Mouse (Mus musculus): ENCODE measurements around the gene Senp6.
"Not testable (repeated sequence)": the region's sequence is repeated elsewhere in the genome, so short reads cannot be mapped to it uniquely, and the experiment has no call there.

Gene Senp6

DNA sequence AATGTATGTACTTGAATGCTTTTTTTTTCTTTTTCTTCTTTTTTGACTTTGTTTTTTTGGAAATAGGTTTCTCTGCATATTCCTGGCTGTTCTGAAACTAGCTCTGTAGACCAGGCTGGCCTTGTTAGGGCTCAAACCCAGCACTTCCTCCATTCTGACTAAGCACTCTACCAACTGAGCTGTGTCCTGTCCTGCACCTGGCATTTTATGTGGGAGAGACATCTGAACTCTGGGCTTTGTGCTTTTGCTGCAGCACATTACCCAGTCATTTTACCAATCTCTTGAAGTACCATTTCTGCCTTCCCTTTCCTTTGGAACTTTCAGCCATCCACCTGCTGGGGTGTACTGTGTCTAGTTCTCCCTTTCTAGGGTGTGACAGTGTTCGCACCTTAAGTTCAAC, 7.4 kb downstream of the Senp6 start:
- ATAC-seq (ENCODE audit: insufficient number of reproducible peaks, low FRiP score, low TSS enrichment): no peak

DNA sequence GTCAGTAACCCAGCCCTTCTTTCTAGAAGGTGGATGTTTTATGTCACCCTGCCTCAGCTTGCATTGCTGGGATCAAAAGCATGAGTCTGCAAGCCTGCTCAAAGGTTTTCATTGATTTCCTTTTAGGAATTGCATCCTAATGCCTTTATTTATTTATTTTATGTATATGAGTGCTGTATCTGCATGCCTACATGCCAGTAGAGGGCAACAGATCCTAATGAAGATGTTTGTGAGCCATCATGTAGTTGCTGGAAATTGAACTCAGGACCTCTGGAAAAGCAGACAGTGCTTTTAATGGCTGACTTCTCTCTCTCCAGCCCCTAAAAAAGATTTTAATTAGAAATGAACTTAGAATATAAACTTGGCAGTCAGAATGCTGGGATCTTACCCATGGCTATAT, 8.2 kb downstream of the Senp6 start:
- no peak for ATAC-seq (ENCODE audit: insufficient number of reproducible peaks, low FRiP score, low TSS enrichment)

DNA sequence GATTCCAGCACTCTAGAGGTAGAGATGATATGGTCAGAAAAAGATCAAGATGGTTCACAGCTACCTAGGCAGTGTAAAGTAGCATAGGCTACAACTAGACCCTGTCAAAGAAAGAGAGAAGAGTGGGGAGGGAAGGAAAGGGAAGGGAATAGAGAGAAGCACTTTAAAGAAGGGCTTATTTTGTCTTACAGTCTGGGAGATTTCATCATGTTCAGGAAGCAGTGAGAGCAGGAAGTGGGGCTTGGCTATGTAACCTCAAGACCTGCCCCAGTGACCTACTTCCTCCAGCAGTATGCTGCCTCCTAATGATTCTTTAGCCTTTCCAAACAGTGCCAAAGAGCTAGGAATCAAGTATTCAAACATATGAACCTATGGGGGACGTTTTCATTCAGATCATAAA, 14.2 kb downstream of the Senp6 start:
- no peak for ATAC-seq (ENCODE audit: insufficient number of reproducible peaks, low FRiP score, low TSS enrichment)

DNA sequence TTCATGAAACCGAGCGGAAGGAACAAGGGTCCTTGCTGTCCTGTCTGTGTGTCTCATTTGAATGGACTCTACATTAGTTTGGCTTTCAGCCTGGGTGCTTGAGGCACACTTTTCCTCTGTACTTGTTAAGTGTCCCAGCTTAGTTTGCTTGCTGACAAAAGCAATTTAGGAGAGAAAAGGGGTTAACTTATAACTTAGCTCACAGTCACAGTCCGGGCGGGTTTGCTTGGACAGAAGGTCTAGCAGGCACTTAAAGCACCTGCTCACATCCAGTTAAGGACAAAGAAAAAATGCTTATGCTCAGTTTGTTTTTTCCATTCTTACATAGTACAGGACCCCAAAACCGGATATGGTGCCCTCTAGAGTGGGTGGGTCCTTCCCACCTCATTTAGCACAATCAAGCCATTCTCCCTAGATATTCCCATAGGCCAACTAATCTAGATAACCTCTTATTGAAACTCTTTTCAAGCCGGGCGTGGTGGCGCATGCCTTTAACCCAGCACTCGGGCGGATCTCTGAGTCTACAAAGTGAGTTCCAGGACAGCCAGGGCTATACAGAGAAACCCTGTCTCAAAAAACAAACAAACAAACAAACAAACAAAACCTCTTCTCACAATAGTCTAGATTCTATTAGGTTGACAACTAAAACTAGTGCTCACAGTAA, 17.9 kb downstream of the Senp6 start:
- ATAC-seq (ENCODE audit: insufficient number of reproducible peaks, low FRiP score, low TSS enrichment): no peak

DNA sequence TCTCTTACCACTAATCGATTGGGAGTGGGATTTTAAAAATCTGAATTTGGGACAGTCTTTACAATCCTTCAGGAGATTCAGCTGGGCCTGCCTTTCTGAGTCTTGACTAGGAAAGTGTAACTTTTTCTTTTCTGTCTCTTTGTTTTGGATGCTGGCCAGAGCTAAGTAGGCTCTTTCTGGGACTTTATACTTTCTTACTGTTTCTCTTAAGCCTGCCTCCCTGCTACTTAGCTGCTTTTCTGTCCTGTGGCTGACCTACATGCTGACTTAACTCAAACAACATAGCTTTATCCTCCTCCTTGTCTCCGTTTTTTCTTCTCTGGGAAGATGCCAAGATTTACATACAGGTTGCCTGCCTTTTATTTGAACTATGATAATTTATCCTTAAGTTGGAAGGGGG, 19.0 kb downstream of the Senp6 start:
- ATAC-seq (ENCODE audit: insufficient number of reproducible peaks, low FRiP score, low TSS enrichment): no peak

DNA sequence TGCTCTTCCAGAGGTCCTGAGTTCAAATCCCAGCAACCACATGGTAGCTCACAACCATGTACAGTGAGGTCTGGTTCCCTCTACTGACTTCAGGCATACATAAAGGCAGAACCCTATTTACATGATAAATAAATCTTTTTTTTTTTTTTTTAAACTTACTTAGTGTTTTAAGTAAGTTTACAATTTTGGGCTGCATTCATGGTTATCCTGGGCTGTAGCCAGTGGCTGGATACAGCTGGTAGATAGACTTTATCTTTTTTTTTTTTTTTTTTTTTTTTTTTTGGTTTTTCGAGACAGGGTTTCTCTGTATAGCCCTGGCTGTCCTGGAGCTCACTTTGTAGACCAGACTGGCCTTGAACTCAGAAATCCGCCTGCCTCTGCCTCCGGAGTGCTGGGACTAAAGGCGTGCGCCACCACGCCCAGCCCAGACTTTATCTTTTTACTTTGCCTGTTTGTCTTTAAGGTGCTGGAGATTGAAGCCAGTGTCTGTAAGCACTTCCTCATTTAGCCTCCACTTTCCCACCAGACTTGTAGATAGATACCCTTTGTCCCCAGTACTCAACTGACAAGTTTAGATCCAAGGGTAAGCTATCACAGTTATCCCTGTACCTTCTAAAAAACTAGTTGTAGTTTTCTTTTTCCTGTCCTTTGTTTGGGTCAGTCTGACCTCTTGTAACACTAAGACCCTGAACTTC, 19.7 kb downstream of the Senp6 start:
- not testable (repeated sequence) for ATAC-seq (ENCODE audit: insufficient number of reproducible peaks, low FRiP score, low TSS enrichment)

DNA sequence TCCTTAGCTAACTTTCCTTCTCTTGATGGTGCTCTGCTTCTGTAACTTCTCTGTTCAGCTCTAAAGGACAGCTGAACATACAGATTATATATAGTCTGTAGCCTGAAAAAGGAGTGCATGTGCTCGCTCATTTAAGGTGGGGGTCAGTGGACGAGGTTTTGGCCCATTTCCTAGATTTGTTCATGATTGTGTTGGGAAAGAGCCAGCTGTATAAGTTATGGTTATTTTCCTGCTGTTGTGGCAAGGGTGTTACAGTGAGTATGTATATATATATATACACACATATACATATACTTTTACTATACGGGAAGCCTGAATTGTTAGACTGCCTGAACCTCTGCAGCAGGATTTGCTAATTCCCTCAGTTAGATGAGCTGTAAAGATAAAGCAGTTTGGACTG, 22.7 kb downstream of the Senp6 start:
- ATAC-seq (ENCODE audit: insufficient number of reproducible peaks, low FRiP score, low TSS enrichment): no peak

DNA sequence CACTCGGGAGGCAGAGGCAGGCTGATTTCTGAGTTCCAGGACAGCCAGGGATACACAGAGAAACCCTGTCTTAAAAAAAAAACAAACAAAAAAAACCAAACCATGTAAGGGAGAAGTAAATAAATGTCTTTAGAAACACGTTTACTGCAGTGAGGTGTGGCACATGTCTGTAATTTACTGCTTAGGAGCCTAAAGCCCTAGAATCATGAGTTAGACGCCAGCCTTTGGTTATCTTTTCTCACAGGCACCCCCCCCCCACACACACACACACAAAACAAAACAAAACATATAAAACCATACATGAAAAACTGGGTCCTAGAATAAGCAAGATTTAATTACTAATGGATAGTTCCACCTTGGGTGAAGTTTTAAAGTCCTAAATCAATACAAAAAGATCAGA, 29.6 kb downstream of the Senp6 start:
- no peak for ATAC-seq (ENCODE audit: insufficient number of reproducible peaks, low FRiP score, low TSS enrichment)

DNA sequence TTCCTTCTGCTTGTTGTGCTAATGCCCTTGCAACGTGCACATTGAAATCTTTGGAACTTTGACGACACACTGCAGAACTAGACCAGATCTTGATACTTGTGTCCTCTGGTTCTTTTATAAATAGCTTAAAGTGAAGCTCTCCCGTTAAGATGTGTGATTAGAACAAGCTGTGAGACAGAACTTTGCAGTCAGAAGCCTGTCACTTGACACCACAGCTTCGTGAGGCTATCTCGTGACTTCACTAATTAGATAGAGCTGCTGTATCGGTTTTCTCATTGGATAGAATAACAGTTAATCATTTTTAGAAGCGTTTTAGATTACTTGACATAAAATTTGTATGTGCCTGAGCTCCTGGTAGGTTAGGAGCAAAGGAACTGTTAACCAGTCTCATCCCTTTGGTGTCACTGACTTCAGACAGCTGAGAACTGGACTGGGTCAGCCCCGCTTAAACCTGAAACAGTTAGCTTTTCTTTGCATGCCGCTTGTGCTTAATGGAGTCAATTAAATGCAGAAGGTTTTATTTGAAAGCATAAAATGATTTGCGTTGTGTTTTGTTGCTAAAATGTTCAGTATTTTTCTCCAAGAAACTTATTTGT, 79.4 kb downstream of the Senp6 start:
- ATAC-seq (ENCODE audit: insufficient number of reproducible peaks, low FRiP score, low TSS enrichment): no peak

DNA sequence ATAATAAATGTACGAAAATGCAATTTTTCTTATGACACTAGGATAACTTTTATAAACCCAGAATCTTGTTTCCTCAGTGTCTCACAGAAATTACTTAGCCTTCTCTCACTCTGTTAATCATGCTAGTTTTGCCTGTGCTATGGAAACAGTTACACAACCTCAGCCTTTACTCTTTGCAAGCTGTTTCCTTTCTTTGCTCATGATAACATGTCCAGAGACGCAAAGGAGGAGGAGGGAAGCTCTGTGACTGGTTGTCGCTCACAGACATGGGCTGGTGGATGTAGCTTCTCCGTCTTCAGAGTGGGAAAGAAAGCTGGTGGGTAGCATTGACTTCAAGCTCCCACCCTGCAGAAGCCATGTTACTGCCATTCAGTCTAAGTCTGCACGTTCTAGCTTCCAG, 82.9 kb downstream of the Senp6 start:
- no peak for ATAC-seq (ENCODE audit: insufficient number of reproducible peaks, low FRiP score, low TSS enrichment)

DNA sequence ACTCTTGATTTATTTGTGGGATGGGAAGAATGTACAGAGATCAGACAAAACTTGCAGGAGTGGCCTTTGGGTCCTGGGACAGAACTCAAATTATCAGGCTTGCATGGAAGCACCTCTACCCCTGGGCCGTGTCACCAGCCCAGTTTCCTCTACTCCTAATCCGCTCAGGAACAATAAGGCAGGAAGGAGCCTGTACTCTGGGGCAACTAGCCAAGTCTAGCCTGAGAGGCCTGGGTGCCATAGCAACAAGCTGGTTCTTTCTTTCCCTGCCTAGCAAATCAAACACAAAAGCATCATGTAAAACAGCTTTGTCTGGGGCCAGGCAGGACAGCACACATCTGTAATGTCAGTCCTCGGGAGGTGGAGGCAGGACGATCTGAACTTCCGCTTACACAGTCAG, 88.6 kb downstream of the Senp6 start:
- ATAC-seq (ENCODE audit: insufficient number of reproducible peaks, low FRiP score, low TSS enrichment): no peak

DNA sequence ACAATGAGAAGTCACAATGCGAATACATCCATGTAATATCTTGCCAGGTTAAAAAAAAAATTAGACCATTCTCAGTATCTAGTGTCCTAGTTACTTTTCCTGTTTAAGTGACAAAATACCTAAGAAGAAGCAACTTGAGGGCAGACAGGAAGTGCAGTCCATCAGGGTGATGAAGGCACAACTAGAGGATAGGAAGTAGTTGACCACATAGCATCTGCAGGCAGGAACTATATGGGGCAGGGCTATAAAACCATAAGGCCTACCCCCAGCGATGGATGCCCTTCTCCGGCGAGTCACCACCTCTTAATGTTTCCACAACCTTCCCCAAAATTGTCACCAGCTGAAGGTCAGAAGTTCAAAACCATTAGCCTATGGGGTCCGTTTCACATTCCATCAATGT, 90.1 kb downstream of the Senp6 start:
- no peak for ATAC-seq (ENCODE audit: insufficient number of reproducible peaks, low FRiP score, low TSS enrichment)

DNA sequence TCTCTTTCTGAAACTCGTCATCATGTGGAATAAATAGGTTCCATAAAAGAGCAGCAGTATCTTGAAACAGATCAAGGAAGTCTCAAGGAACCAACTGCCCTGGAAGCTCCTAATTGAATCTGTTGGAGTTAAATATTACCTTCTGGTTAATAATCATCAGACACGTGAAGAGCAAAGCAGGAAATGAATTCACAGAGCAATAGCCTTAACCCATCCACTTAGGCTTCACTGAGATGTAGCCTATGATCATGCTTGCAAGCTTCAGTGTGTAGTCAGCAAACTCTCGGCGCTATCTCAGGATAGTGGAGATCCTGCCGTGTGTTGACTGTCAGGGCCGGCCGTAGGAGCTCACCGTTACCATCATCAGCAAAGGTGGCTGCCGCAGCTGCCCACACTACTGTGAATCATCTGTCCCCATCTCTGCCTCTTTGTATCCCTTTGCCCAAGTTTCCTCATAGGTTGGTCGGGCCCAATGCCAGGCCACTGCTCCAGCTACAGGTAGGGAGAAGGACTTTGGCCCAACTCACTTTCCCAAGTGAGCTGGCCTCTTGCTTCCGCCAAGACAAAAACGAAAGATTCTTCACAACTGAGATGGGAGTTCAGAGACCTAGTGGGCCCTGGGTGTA, 91.2 kb downstream of the Senp6 start:
- no peak for ATAC-seq (ENCODE audit: insufficient number of reproducible peaks, low FRiP score, low TSS enrichment)

DNA sequence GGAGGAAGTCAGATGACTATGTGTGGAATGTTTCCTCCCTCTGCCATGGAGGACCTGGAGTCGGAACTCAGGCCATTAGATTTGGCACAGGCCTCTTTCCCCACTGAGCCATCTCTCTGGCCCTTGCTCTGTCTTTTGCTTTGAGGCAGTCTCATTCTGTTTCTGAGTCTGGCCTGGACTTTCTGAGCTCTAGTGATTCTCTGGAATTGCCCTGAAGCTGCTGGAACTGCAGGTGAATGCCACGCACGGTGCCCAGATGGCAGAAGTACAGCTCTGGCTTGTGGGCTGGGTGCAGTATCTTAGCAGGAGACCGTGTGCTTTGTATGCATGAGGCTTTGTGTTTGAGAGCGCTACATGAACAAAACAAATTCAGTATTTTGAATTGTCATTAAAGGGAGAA, 92.2 kb downstream of the Senp6 start:
- ATAC-seq (ENCODE audit: insufficient number of reproducible peaks, low FRiP score, low TSS enrichment): no peak

DNA sequence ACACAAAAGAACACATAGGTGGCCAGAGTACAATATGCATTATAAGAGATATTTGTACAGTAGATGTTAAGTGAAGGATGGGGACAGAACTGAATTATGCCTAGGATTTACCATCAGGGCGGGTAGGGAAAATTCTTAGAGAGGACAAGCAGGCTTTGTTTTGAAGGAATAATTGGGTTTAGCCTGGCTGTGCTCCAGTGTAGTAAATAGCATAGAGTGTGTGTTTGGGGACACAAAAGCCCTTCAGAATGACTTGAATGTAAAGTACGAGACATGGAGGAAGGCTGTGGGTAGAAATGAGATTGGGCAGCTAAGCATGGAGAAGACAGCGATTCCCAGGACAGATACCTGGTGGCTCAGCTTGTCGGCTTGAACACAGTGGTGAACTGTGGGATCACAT, 94.7 kb downstream of the Senp6 start:
- ATAC-seq (ENCODE audit: insufficient number of reproducible peaks, low FRiP score, low TSS enrichment): no peak

DNA sequence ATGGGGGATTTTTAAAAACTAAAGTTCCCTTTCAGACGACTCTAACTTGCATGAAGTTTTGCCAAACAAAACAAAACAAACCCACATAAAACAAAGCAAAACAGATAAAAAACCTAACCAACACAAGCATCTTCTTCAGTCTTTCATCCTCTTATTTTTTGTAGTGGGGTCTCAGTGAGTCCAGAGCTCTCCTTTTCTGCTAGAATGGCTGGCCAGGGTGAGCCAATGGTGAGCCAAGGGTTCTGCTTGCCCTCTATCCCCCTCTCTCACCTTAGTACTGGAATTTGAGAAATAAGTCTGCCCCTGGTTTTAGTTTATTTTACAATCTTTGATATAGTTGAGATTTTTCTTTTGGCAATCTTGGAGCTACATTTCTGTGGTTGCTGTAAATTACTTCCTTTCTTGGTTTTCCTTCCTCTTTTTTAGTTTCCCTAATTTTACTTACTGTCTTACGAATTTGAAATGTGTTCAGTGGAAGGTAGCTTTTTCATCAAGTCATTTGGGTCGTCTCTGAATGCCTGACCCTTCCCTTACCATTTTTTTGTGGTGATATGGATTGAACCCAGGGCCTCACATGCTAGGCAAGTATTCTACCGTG, 96.5 kb downstream of the Senp6 start:
- no peak for ATAC-seq (ENCODE audit: insufficient number of reproducible peaks, low FRiP score, low TSS enrichment)

DNA sequence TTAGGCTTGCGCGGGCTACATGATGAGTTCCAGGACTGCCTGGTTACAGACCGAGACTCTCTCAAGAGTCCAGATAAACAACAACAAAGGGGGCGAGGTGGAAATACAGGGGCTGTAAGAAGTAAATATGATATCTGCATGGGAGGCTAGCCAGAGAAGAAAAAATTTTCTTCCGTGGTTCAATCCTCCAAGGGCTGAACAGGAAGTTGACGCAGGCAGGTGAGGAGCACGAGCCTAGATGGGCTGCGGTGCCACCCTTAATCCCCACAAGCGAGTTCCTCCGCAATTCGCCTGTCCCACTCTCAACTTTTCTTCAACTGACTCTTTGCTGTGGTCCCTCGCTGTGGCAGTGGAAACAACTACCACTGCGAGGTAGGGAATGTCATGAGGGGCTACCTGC, 97.5 kb downstream of the Senp6 start:
- ATAC-seq (ENCODE audit: insufficient number of reproducible peaks, low FRiP score, low TSS enrichment): peak; percentile 28; the same call in 1 of the 2 replicates

DNA sequence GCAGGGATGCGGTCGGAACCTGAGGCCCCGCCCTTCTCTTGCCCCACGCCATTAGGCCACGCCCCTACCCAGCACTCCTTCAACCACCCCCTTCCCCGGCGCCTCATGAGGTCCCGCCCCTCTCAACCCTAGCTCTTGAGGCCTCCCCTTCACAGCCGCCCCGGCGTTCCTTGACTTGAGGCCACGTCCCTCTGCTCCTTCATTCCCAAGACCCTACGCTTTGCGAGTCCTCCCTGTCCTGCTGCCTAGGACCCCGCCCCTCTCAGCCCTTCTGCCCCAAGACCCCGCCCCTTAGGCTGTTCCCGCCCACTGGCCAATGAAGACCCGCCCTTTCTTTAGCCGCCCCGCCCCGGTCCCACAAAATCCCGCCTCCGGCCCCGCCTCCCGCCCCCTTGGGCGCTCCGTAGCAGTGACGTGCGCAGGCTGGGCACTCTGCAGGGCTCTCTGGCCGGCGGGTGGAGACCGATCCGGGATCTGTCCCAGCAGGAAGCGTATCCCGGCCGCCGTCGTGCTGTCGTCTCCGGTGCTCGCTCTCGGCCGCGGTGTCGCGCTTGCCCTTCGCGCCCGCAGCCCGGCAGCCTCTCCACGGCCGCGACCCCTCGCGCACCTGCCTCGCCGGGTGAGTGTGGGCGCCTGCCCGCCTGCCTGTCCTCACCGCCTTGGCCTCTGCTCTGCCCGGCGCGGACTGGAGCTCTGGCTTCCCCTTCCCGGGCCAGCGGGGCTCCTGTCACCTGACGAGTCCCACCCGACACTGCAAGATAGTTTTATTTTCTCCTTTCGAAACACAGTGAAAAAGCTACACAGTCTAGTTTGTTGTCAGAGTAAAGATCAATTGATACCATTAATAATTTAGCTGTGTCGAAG, 98.1 kb downstream of the Senp6 start, which contains the start of gene Myo6:
Gene Myo6 (plus strand): TSS at position 421 of the 864 bp plus-strand sequence.
- ATAC-seq (ENCODE audit: insufficient number of reproducible peaks, low FRiP score, low TSS enrichment): peak; percentile 90

DNA sequence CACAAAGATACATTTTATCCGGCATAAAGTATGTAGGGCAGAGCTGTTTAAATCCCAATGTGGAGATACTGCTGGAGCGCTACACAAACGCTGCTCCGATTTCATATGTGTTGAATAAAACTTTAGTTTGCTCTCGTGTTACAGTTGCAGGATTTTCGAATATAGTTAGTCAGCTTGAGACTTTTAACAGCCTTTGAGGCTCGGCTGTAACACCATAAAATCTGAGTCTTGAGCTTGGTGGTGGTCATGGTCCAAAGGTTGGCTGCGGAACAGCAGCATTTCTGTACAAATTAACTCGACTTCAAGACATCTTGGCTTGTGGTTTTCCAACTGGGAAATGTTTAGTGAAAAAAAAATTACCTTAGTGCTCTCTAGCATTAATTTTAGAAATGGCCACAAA, 99.0 kb downstream of the Senp6 start:
- no peak for ATAC-seq (ENCODE audit: insufficient number of reproducible peaks, low FRiP score, low TSS enrichment)

DNA sequence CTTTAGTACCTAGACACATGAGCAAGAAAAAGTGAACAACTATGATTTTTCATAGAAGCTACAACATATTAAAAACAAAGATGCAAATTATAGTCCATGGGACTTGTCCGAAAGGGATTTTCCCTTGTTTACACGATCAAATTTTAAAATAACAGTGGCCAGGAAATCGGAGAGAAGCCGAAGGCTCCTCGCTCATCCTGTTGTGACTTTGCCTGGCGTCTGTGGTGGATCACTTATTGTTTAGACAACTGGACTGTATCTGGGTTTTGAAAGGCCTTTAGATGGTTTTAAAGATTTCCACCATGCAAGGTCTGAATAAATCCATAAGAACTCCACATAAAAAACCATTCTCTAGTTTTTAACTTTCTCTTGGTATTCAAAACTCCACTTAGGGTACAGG, 99.7 kb downstream of the Senp6 start:
- no peak for ATAC-seq (ENCODE audit: insufficient number of reproducible peaks, low FRiP score, low TSS enrichment)

Measured in cerebellum, adult (tissue).